Mouse (Mus musculus): ENCODE results near the gene A730071L15Rik. TPM values are rescaled to one million over a fixed set of nuclear protein-coding genes. Genes with fewer than 3 reads are reported as not detected.

A730071L15Rik gene
- total and polyA plus RNA-seq, 3 experiments, result 0.42 TPM; not detected in 2

- dilution Hi-C loops (cut with MboI; ENCODE audit: extremely low pct_ligation_motif_present, extremely low pct_unique_long_range_greater_than_20kb, low sequenced_read_pairs) (no loop called here), in situ Hi-C loops (cut with MboI; ENCODE audit: low pct_ligation_motif_present, low pct_unique_long_range_greater_than_20kb, low sequenced_read_pairs) (no loop called here)
- no peaks in the 10 kb centered on the region for H3K9me3 ChIP-seq (replicated peaks; ENCODE audit: low read length)
- H3K9ac ChIP-seq (ENCODE audit: insufficient read depth, low read depth), result no peak overlapping the region
- no peaks in the 10 kb centered on the region for H3K36me3 ChIP-seq (replicated peaks in 1 of 2; ENCODE audit: control insufficient read depth in 1 of 2, insufficient read depth in 1 of 2, low read length in 1 of 2)
- peaks cover 3 to 4% of the 10 kb centered on the region in 2 experiments; a peak in 2 of 4 replicates for H3K4me1 ChIP-seq (ENCODE audit: control insufficient read depth in 1 of 2, insufficient read depth in 2 of 2)
- H3K79me2 ChIP-seq (replicated peaks; ENCODE audit: control insufficient read depth, extremely low read depth, insufficient read depth, poor library complexity, severe bottlenecking), result no peaks in the 10 kb centered on the region
- no peak overlapping the region for H3K4me2 ChIP-seq (ENCODE audit: insufficient read depth, low read depth, poor library complexity, severe bottlenecking)
- no peak for DNase-seq (ENCODE audit: extremely low read depth)
- H3K4me3 ChIP-seq (replicated peaks in 1 of 3; ENCODE audit: low read depth in 2 of 3, low read length in 2 of 3, poor library complexity in 1 of 3), result no peak overlapping the region
- H3K27ac ChIP-seq (ENCODE audit: insufficient read depth, low read depth), result no peak overlapping the region
- peaks cover 3% of the 10 kb centered on the region for H3K27me3 ChIP-seq (replicated peaks)
- TF ChIP-seq JUND (conservative IDR thresholded peaks at IDR 0.05; ENCODE audit: low read depth, low read length) (no peak), USF1 (IDR thresholded peaks at IDR 0.05; ENCODE audit: low read depth, low read length) (no peak), NRF1 (IDR thresholded peaks at IDR 0.05; ENCODE audit: low read depth, low read length) (no peak), ZC3H11A (IDR thresholded peaks at IDR 0.05; ENCODE audit: low read depth, low read length) (no peak), ZMIZ1 (IDR thresholded peaks at IDR 0.05; ENCODE audit: low read depth, low read length) (no peak), GABPA (IDR thresholded peaks at IDR 0.05; ENCODE audit: insufficient replicate concordance, low read depth, low read length) (no peak), JUN (IDR thresholded peaks at IDR 0.05; ENCODE audit: insufficient read depth, low read depth, low read length) (no peak), SIN3A (IDR thresholded peaks at IDR 0.05; ENCODE audit: low read length) (no peak)
Observed at GRCm38 (mm10) chr11:6218189-6218896, 18.5 kb downstream of the A730071L15Rik start.

DNA sequence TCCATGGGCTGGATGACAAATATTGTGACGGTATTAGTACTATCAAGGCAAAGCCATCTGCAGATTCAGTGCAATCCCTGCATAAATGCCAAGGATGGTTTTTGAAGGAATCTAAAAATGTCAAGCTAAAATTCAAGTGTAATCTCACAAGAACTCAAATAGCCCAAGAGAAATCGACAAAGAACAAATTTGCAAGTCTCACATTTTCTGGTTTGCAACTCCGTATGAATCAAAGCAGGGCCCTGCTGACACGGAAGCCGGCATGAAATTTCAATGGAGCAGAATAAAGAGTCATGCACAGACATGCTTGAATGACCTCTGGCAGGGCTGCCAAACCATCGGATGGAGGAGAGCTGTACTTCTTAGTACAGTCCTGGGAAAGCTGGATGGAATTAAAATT lies 20.1 kb downstream of the A730071L15Rik start:
- no peaks in the 10 kb centered on the region for H3K36me3 ChIP-seq (replicated peaks in 1 of 2; ENCODE audit: control insufficient read depth in 1 of 2, insufficient read depth in 1 of 2, low read length in 1 of 2)
- no peak overlapping the region for H3K4me2 ChIP-seq (ENCODE audit: insufficient read depth, low read depth, poor library complexity, severe bottlenecking)
- H3K27ac ChIP-seq (ENCODE audit: insufficient read depth, low read depth), result no peak overlapping the region
- H3K79me2 ChIP-seq (replicated peaks; ENCODE audit: control insufficient read depth, extremely low read depth, insufficient read depth, poor library complexity, severe bottlenecking), result no peaks in the 10 kb centered on the region
- in situ Hi-C loops (cut with MboI; ENCODE audit: low pct_ligation_motif_present, low pct_unique_long_range_greater_than_20kb, low sequenced_read_pairs) (no loop called here), dilution Hi-C loops (cut with MboI; ENCODE audit: extremely low pct_ligation_motif_present, extremely low pct_unique_long_range_greater_than_20kb, low sequenced_read_pairs) (no loop called here)
- H3K9me3 ChIP-seq (replicated peaks; ENCODE audit: low read length), result no peaks in the 10 kb centered on the region
- peaks cover 3 to 4% of the 10 kb centered on the region in 2 experiments; a peak in 2 of 4 replicates for H3K4me1 ChIP-seq (ENCODE audit: control insufficient read depth in 1 of 2, insufficient read depth in 2 of 2)
- TF ChIP-seq ZKSCAN1 (IDR thresholded peaks at IDR 0.05; ENCODE audit: borderline replicate concordance, low read depth, low read length) (no peak), MAX (IDR thresholded peaks at IDR 0.05; ENCODE audit: low read length) (no peak), GABPA (IDR thresholded peaks at IDR 0.05; ENCODE audit: insufficient replicate concordance, low read depth, low read length) (no peak), USF2 (conservative IDR thresholded peaks at IDR 0.05; ENCODE audit: low read depth, low read length) (no peak), UBTF (IDR thresholded peaks at IDR 0.05; ENCODE audit: low read depth, low read length) (no peak), POLR2A (IDR thresholded peaks at IDR 0.05; ENCODE audit: low read depth, low read length) (no peak), NELFE (IDR thresholded peaks at IDR 0.05; ENCODE audit: low read depth, low read length) (no peak), CTCF (conservative IDR thresholded peaks at IDR 0.05 in 1 of 2, IDR thresholded peaks at IDR 0.05 in 1 of 2; ENCODE audit: low read depth in 2 of 2, low read length in 2 of 2) (no peak), ETS1 (conservative IDR thresholded peaks at IDR 0.05; ENCODE audit: low read depth, low read length) (no peak), IRF4 (IDR thresholded peaks at IDR 0.05; ENCODE audit: low read depth, low read length) (no peak), MAFK (IDR thresholded peaks at IDR 0.05; ENCODE audit: insufficient replicate concordance, low read length) (no peak), BHLHE40 (IDR thresholded peaks at IDR 0.05; ENCODE audit: low read depth, low read length) (no peak), NRF1 (IDR thresholded peaks at IDR 0.05; ENCODE audit: low read depth, low read length) (no peak), JUND (conservative IDR thresholded peaks at IDR 0.05; ENCODE audit: low read depth, low read length) (no peak), RAD21 (IDR thresholded peaks at IDR 0.05; ENCODE audit: low read depth, low read length) (no peak), POLR2AphosphoS2 (IDR thresholded peaks at IDR 0.05; ENCODE audit: low read depth, low read length) (no peak), RCOR1 (conservative IDR thresholded peaks at IDR 0.05; ENCODE audit: low read depth, low read length) (no peak), MAZ (IDR thresholded peaks at IDR 0.05; ENCODE audit: low read depth, low read length) (no peak), E2F4 (IDR thresholded peaks at IDR 0.05; ENCODE audit: insufficient replicate concordance, low read depth, low read length) (no peak), SMC3 (IDR thresholded peaks at IDR 0.05; ENCODE audit: low read depth, low read length) (no peak)
- peaks cover 17% of the 10 kb centered on the region for H3K27me3 ChIP-seq (replicated peaks)
- DNase-seq (ENCODE audit: extremely low read depth), result no peak
- H3K9ac ChIP-seq (ENCODE audit: insufficient read depth, low read depth), result no peak overlapping the region
- no peak overlapping the region for H3K4me3 ChIP-seq (replicated peaks in 1 of 3; ENCODE audit: low read depth in 2 of 3, low read length in 2 of 3, poor library complexity in 1 of 3)
